Mouse (Mus musculus) hindbrain, embryonic 10.5 days (tissue): Measurements from ENCODE around the gene Agtr1a. TPM values are rescaled to one million over a fixed set of nuclear protein-coding genes. Genes with fewer than 3 reads are reported as not detected.

Source experiments
- DNase-seq: peaks from one replicate; pipeline ENCODE4 v3.0.0-alpha.2; 2017; ENCODE audit warnings: low spot score
- H3K27ac ChIP-seq: fragments of 300-500 bp; sonication (generic); 2 replicates; pipeline ENCODE4 v1.5.1; 2016; ENCODE audit warnings: mild to moderate bottlenecking, moderate library complexity
- H3K27me3 ChIP-seq: fragments of 300-500 bp; sonication (generic); 2 replicates; pipeline ENCODE4 v1.6.1; 2016; ENCODE audit warnings: mild to moderate bottlenecking; ENCODE audit not compliant: poor library complexity, insufficient read depth, severe bottlenecking
- H3K36me3 ChIP-seq: fragments of 300-500 bp; sonication (generic); 2 replicates; pipeline ENCODE4 v1.6.1; 2016; ENCODE audit warnings: mild to moderate bottlenecking, moderate library complexity
- H3K4me1 ChIP-seq: fragments of 300-500 bp; sonication (generic); replicated peaks from 2 replicates; pipeline ENCODE4 v1.6.1; 2016; ENCODE audit warnings: mild to moderate bottlenecking
- H3K4me3 ChIP-seq: fragments of 300-500 bp; sonication (generic); 2 replicates; pipeline ENCODE4 v1.5.1; 2016; ENCODE audit warnings: mild to moderate bottlenecking, moderate library complexity
- H3K9me3 ChIP-seq: fragments of 300-500 bp; sonication (generic); 2 replicates; pipeline ENCODE4 v1.6.1; 2016; ENCODE audit warnings: mild to moderate bottlenecking, moderate library complexity
- WGBS: fragments of 180-500 bp; shearing (Covaris S2); methylation state at CpG from one replicate; pipeline ENCODE4 v1.1.7; 2016; 5-methylcytosine and 5-hydroxymethylcytosine counted together
- polyA plus RNA-seq: library from polyadenylated mRNA; unstranded; fragments of >200 nt; fragmentation: Nextera tagmentation; extraction: Ambion mirVana; gene quantifications from 2 replicates; pipeline ENCODE4 v1.2.1, GENCODE M21; 2016

Gene Agtr1a
- polyA plus RNA-seq, 1 experiment from 2014 or later, result 1.5 TPM

- WGBS, result 69% methylated on average over 8 of the region's 8 CpGs
- DNase-seq, result no peak
- Histone ChIP-seq H3K27me3 (no peaks in the 10 kb centered on the region), H3K4me3 (no peak overlapping the region), H3K27ac (no peak overlapping the region), H3K4me1 (no peaks in the 10 kb centered on the region), H3K36me3 (no peaks in the 10 kb centered on the region), H3K9me3 (no peaks in the 10 kb centered on the region)
Observed at GRCm38 (mm10) chr13:30368116-30368515, 31.9 kb downstream of the Agtr1a start.

GRCm38 (mm10) chr13:30368746-30369145, 32.5 kb downstream of the Agtr1a start:
- H3K4me1 ChIP-seq, result no peaks in the 10 kb centered on the region
- no peak overlapping the region for H3K27ac ChIP-seq
- DNase-seq, result no peak
- H3K36me3 ChIP-seq, result no peaks in the 10 kb centered on the region
- H3K27me3 ChIP-seq, result no peaks in the 10 kb centered on the region
- H3K9me3 ChIP-seq, result no peaks in the 10 kb centered on the region
- no peak overlapping the region for H3K4me3 ChIP-seq
- WGBS, result 44% methylated on average over 2 of the region's 2 CpGs

- Histone ChIP-seq H3K9me3 (0 out of 2 replicates have a peak, but pooled peaks cover 2% of the 10 kb centered on the region), H3K4me1 (no peaks in the 10 kb centered on the region), H3K4me3 (no peak overlapping the region), H3K36me3 (no peaks in the 10 kb centered on the region), H3K27me3 (no peaks in the 10 kb centered on the region), H3K27ac (no peak overlapping the region)
- DNase-seq, result no peak
- 93% methylated on average over 5 of the region's 5 CpGs for WGBS
Observed at GRCm38 (mm10) chr13:30378868-30379267, 42.6 kb downstream of the Agtr1a start.

GRCm38 (mm10) chr13:30385183-30385582, 48.9 kb downstream of the Agtr1a start:
- no peaks in the 10 kb centered on the region for H3K4me1 ChIP-seq
- no peak overlapping the region for H3K4me3 ChIP-seq
- H3K27ac ChIP-seq, result no peak overlapping the region
- no peak for DNase-seq
- 92% methylated on average over 6 of the region's 6 CpGs for WGBS
- H3K36me3 ChIP-seq, result no peaks in the 10 kb centered on the region
- H3K9me3 ChIP-seq, result 0 out of 2 replicates have a peak, but pooled peaks cover 2% of the 10 kb centered on the region
- H3K27me3 ChIP-seq, result no peaks in the 10 kb centered on the region

DNA sequence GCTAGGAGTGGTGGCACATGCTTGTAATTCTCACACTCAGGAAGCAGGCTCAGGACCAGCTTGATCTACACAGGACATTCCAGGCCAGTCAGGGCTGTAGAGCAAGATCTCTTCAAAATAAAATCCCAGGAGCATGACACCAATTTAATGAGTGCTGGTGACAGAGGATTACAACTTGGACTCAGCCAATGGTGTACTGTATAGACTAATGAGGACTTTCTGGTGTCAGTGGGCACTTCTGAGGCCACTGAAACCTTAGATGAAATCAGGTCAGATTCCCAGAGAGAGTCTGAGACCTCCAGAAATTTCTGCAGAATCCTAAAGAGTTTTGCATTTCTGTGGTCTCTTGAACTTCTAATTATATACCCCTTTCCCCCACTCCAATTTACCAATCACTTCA, 57.9 kb downstream of the Agtr1a start:
- no peak overlapping the region for H3K4me3 ChIP-seq
- no peak for DNase-seq
- H3K27me3 ChIP-seq, result no peaks in the 10 kb centered on the region
- H3K36me3 ChIP-seq, result no peaks in the 10 kb centered on the region
- no peaks in the 10 kb centered on the region for H3K4me1 ChIP-seq
- H3K27ac ChIP-seq, result no peak overlapping the region
- H3K9me3 ChIP-seq, result peaks cover 9% of the 10 kb centered on the region

DNA sequence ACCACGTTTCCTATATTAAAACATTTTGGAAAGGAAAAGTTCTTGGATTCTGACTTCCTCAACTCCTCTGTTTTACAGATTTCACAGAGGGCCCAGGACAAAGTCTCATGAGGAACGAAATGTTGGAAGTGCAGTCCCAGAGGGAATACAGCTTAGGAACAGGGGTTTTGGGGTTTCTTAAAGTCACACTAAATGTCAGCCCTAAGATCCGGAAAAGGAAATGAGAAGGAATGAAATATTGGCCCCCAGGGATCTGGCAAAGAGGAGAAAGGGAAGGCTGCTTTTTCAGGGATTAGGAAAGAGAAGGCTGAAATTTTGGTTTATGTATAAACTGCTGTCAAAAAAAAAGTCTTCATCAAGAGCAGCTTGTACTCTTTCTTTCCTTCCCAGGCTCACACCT, 60.2 kb downstream of the Agtr1a start:
- DNase-seq, result no peak
- no peaks in the 10 kb centered on the region for H3K36me3 ChIP-seq
- no peak overlapping the region for H3K4me3 ChIP-seq
- whole genome bisulfite sequencing, result 83% methylated on average over 3 of the region's 3 CpGs
- H3K27ac ChIP-seq, result no peak overlapping the region
- H3K4me1 ChIP-seq, result no peaks in the 10 kb centered on the region
- H3K9me3 ChIP-seq, result peaks cover 9% of the 10 kb centered on the region
- H3K27me3 ChIP-seq, result no peaks in the 10 kb centered on the region

DNA sequence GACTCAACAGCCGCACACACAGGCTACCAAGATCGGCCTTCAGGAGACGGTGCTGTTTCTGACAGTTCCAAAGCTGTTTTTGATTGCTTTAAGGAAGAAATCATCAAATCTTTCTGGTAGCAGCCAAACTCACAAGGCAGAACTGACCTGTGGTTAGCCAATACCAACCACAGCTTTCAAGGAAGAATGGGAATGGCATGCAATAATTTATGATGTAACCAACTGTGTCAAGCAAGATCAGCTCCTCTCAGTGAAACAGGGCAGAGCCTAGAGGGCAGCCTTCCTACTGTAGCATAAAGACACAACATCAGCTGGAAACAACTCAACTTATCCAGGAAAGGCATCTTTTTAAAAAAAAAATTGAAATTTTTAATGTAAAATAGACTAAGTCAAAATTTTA, 62.6 kb downstream of the Agtr1a start:
- Histone ChIP-seq H3K4me3 (no peak overlapping the region), H3K4me1 (no peaks in the 10 kb centered on the region), H3K36me3 (no peaks in the 10 kb centered on the region), H3K27ac (no peak overlapping the region), H3K9me3 (no peaks in the 10 kb centered on the region), H3K27me3 (no peaks in the 10 kb centered on the region)
- no peak for DNase-seq
- WGBS, result 93% methylated on average over 3 of the region's 3 CpGs

DNA sequence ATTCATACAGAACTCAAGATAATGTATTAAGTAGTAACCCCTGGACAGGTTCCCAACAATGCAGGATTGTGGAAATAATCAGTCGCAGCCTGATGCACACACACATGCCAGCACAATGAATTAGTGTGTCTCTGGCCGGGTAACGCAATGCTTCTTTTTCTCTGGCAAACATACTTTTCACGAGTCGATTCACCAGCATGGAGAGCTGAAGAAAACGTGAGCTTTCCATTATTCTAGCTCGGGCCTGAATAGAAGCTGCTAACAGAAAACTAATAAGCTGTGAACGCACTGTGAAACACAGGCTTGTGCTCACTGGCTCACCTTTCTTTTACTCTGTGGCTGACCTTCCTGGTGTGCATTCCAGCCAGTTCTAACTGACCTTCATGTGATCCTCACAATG, 64.4 kb downstream of the Agtr1a start:
- H3K36me3 ChIP-seq, result no peaks in the 10 kb centered on the region
- no peaks in the 10 kb centered on the region for H3K9me3 ChIP-seq
- H3K4me3 ChIP-seq, result no peak overlapping the region
- DNase-seq, result no peak
- no peaks in the 10 kb centered on the region for H3K4me1 ChIP-seq
- 57% methylated on average over 8 of the region's 8 CpGs for whole genome bisulfite sequencing
- H3K27ac ChIP-seq, result no peak overlapping the region
- no peaks in the 10 kb centered on the region for H3K27me3 ChIP-seq

DNA sequence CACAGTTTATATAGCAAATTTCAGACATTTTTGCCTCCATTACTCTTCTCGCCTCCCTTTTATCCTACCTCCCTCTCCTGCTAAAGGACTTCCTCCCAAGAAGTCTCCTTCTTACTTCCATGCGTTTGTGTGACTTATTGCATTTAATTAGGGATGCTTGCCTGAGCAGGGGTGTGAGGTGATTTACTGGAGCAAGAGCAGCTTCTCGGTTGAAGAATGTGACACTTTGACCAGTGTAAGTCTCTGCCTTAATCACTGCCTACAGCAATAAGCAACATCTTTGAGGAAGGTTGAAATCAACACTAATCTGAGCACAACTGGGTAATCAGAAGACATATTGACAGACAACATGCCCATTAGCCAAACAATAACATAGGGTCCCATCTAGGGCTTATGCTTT, 67.6 kb downstream of the Agtr1a start:
- Histone ChIP-seq H3K27me3 (no peaks in the 10 kb centered on the region), H3K27ac (no peak overlapping the region), H3K9me3 (peaks cover 6% of the 10 kb centered on the region; the same call in 1 of the 2 replicates), H3K4me3 (no peak overlapping the region), H3K36me3 (no peaks in the 10 kb centered on the region), H3K4me1 (no peaks in the 10 kb centered on the region)
- WGBS, result 74% methylated on average over 3 of the region's 3 CpGs
- DNase-seq, result no peak

DNA sequence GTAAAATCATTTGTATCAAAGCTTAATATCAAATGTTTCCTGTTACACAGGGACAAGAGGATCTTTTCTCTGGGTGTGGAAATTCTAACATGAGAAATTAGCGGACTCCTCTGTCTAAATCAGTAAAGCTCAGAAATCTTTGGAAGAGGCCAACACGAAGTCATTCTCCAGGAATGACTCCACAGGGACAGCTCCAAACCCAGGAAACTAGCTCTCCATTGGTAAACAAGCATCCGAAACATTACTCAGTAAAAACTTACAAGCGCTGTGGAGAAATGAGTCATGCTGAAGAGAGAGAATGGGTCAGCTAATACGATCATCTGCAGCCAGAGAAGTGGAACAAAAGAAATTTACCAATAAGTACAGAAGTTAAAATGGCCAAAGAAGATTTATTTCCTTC, 82.4 kb downstream of the Agtr1a start:
- H3K4me1 ChIP-seq, result no peaks in the 10 kb centered on the region
- no peaks in the 10 kb centered on the region for H3K9me3 ChIP-seq
- no peak overlapping the region for H3K27ac ChIP-seq
- no peaks in the 10 kb centered on the region for H3K27me3 ChIP-seq
- no peak overlapping the region for H3K4me3 ChIP-seq
- 86% methylated on average over 5 of the region's 5 CpGs for WGBS
- no peaks in the 10 kb centered on the region for H3K36me3 ChIP-seq
- DNase-seq, result no peak

- no peak for DNase-seq
- Histone ChIP-seq H3K27me3 (no peaks in the 10 kb centered on the region), H3K36me3 (no peaks in the 10 kb centered on the region), H3K4me1 (no peaks in the 10 kb centered on the region), H3K27ac (no peak overlapping the region), H3K4me3 (no peak overlapping the region), H3K9me3 (no peaks in the 10 kb centered on the region)
- WGBS, result 91% methylated on average over 4 of the region's 4 CpGs
Observed at GRCm38 (mm10) chr13:30427008-30427407, 90.8 kb downstream of the Agtr1a start.

DNA sequence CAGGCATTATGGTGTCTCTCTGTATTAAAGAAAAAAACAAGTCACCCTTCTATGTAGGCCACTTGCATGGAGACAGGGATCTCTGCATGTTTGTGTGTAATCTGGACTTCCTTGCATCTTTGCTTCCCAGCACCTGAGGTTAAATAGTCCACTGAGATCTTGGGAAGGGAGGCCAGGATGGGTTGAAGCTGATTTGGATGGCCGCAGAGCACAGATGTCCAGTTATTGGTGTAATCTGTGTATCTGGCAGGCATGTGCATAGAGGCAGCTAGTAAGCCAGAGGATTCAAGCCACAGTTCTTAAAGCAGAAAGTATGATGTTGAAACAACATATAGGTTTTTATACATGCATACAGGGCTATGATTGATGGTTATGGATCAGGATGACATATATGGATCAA, 91.2 kb downstream of the Agtr1a start:
- Histone ChIP-seq H3K27me3 (no peaks in the 10 kb centered on the region), H3K27ac (no peak overlapping the region), H3K4me3 (no peak overlapping the region), H3K36me3 (no peaks in the 10 kb centered on the region), H3K4me1 (no peaks in the 10 kb centered on the region), H3K9me3 (no peaks in the 10 kb centered on the region)
- DNase-seq, result no peak
- 98% methylated on average over 1 of the region's 1 CpGs for WGBS
